Comparison of ENCODE assay signal across 17 mouse cellular contexts in genomic region chr11:4031961-4032360, GRCm38 (mm10). TPM values are rescaled to one million over a fixed set of nuclear protein-coding genes. Genes with fewer than 3 reads are reported as not detected.
A peak's percentile ranks its signal among the peaks of the same experiment; 100 is the strongest.
DNase-seq lines count a peak whose midpoint lies in the region; ATAC-seq and TF ChIP-seq lines count a peak whose summit lies in the region.
"Had no signal": no experiment of that assay in that cellular context is flagged by ENCODE, and none has a peak within 500 bp of the region (broad histone marks: within the 10 kb centered on the region; RNA-seq: fewer than 3 reads in every experiment).

No protein-coding gene starts in this region.

- no peak overlapping the region for H3K9ac ChIP-seq in liver, embryonic 14.5 days (replicated peaks)
- peak overlapping the region; percentile 18; the same call in 1 of the 2 replicates for H3K9ac ChIP-seq in stomach, postnatal 0 days (ENCODE audit: low read length)
- H3K9ac ChIP-seq: limb, embryonic 15.5 days; midbrain, embryonic 12.5 days had no signal

- peak; percentile 55 for DNase-seq in adrenal gland, postnatal 14 days
- no peak for DNase-seq in adrenal gland, adult 8-10 months
- no peak for DNase-seq in lung, adult 2 months
- DNase-seq in lung, postnatal 4 days, result no peak
- DNase-seq in liver, embryonic 14.5 days (ENCODE audit: low read depth in 3 of 3, low spot score in 3 of 3), result no peak
- no peak for DNase-seq in stomach, postnatal 0 days (ENCODE audit: low spot score)
- no peak for DNase-seq in thymus, adult 2 months
- DNase-seq in heart, postnatal 25 days (ENCODE audit: low spot score), result no peak
- DNase-seq: cerebellum, adult 11 months; kidney, adult 18-20 months had no signal

- peak; percentile 13; the same call in 1 of the 2 replicates for TF ChIP-seq POLR2A in lung, adult 2 months (IDR thresholded peaks at IDR 0.05; ENCODE audit: borderline replicate concordance, extremely low read depth, low read depth, low read length)
- TF ChIP-seq POLR2A in thymus, adult 2 months (IDR thresholded peaks at IDR 0.05; ENCODE audit: control insufficient read depth, extremely low read depth, insufficient read depth, low read length, poor library complexity), result no peak

- no peak for ATAC-seq in liver, embryonic 14.5 days (ENCODE audit: insufficient read depth)
- ATAC-seq in stomach, postnatal 0 days (ENCODE audit: low FRiP score, low TSS enrichment), result 0 out of 2 replicates have a peak, but pooled peaks have one; percentile 24

- no peaks in the 10 kb centered on the region for H3K36me3 ChIP-seq in liver, embryonic 14.5 days (replicated peaks; ENCODE audit: control insufficient read depth, insufficient read depth, low read depth)
- no peaks in the 10 kb centered on the region for H3K36me3 ChIP-seq in stomach, postnatal 0 days (ENCODE audit: control insufficient read depth, insufficient read depth, low read length)
- H3K36me3 ChIP-seq in thymus, adult 2 months (ENCODE audit: control insufficient read depth, insufficient read depth, low read length), result no peaks in the 10 kb centered on the region
- H3K36me3 ChIP-seq: limb, embryonic 15.5 days; midbrain, embryonic 12.5 days had no signal

- WGBS in lung, adult 2 months, result 29% methylated on average over 12 of the region's 12 CpGs
- 45% methylated on average over 12 of the region's 12 CpGs for WGBS in liver, embryonic 14.5 days (ENCODE audit: insufficient replicate concordance)
- 24% methylated on average over 9 of the region's 12 CpGs for WGBS in stomach, postnatal 0 days
- WGBS in thymus, adult 2 months, result 91% methylated on average over 12 of the region's 12 CpGs

- no peaks in the 10 kb centered on the region for H3K9me3 ChIP-seq in liver, embryonic 14.5 days (ENCODE audit: control insufficient read depth, low read length)
- H3K9me3 ChIP-seq in stomach, postnatal 0 days (ENCODE audit: control insufficient read depth, low read length), result no peaks in the 10 kb centered on the region
- H3K9me3 ChIP-seq: limb, embryonic 15.5 days; midbrain, embryonic 12.5 days had no signal

- no peaks in the 10 kb centered on the region for H3K4me1 ChIP-seq in lung, adult 2 months (ENCODE audit: control insufficient read depth, insufficient read depth, low read length)
- H3K4me1 ChIP-seq in liver, embryonic 14.5 days (replicated peaks; ENCODE audit: control insufficient read depth in 2 of 2, insufficient read depth in 2 of 2, low read length in 1 of 2), result peaks cover 0 to 2% of the 10 kb centered on the region in 2 experiments; a peak in 1 of 4 replicates
- H3K4me1 ChIP-seq in stomach, postnatal 0 days (replicated peaks; ENCODE audit: control insufficient read depth, insufficient read depth), result no peaks in the 10 kb centered on the region
- no peaks in the 10 kb centered on the region for H3K4me1 ChIP-seq in thymus, adult 2 months (replicated peaks; ENCODE audit: control insufficient read depth, insufficient read depth, low read length)
- H3K4me1 ChIP-seq: limb, embryonic 15.5 days; midbrain, embryonic 12.5 days had no signal

- no peak overlapping the region for H3K27ac ChIP-seq in liver, embryonic 14.5 days
- no peak overlapping the region for H3K27ac ChIP-seq in stomach, postnatal 0 days (replicated peaks)
- H3K27ac ChIP-seq in thymus, adult 2 months (ENCODE audit: control insufficient read depth, insufficient read depth, low read length), result no peak overlapping the region
- H3K27ac ChIP-seq: left cerebral cortex, adult 2 months; limb, embryonic 15.5 days; midbrain, embryonic 12.5 days had no signal

- peak overlapping the region; percentile 69 for H3K4me3 ChIP-seq in lung, adult 2 months (replicated peaks; ENCODE audit: extremely low read depth, low read depth, low read length)
- 0 out of 4 replicates have a peak overlapping the region, but pooled peaks of 1 of the 2 experiments have one; percentile 10 for H3K4me3 ChIP-seq in liver, embryonic 14.5 days (ENCODE audit: insufficient read depth in 1 of 2, low read depth in 2 of 2, low read length in 2 of 2)
- H3K4me3 ChIP-seq in stomach, postnatal 0 days (ENCODE audit: low read depth, low read length), result no peak overlapping the region
- no peak overlapping the region for H3K4me3 ChIP-seq in thymus, adult 2 months (ENCODE audit: control insufficient read depth, insufficient read depth, low read length)
- H3K4me3 ChIP-seq: left cerebral cortex, adult 2 months; limb, embryonic 15.5 days; midbrain, embryonic 12.5 days had no signal

- no peak for TF ChIP-seq CTCF in lung, adult 2 months (IDR thresholded peaks at IDR 0.05; ENCODE audit: insufficient read depth, low read length)
- TF ChIP-seq CTCF in liver, embryonic 14.5 days (IDR thresholded peaks at IDR 0.05; ENCODE audit: low read depth), result no peak
- no peak for TF ChIP-seq CTCF in stomach, postnatal 0 days (IDR thresholded peaks at IDR 0.05; ENCODE audit: low read depth)
- no peak for TF ChIP-seq CTCF in thymus, adult 2 months (IDR thresholded peaks at IDR 0.05; ENCODE audit: borderline replicate concordance, control insufficient read depth, extremely low read depth, insufficient read depth, low read length, poor library complexity)

- H3K4me2 ChIP-seq in liver, embryonic 14.5 days (ENCODE audit: low read depth), result peak overlapping the region; percentile 34
- no peak overlapping the region for H3K4me2 ChIP-seq in stomach, postnatal 0 days (replicated peaks; ENCODE audit: low read depth)
- H3K4me2 ChIP-seq: limb, embryonic 15.5 days; midbrain, embryonic 12.5 days had no signal

- no peak for TF ChIP-seq EP300 in liver, embryonic 14.5 days (IDR thresholded peaks at IDR 0.05; ENCODE audit: low read depth)
- TF ChIP-seq EP300 in stomach, postnatal 0 days (optimal IDR thresholded peaks at IDR 0.05), result no peak

- intact Hi-C loops in heart, postnatal 25 days (cut with DNase I), result no loop called here

- no peaks in the 10 kb centered on the region for H3K27me3 ChIP-seq in liver, embryonic 14.5 days (ENCODE audit: control insufficient read depth, insufficient read depth, low read length)
- H3K27me3 ChIP-seq in stomach, postnatal 0 days (ENCODE audit: control insufficient read depth, insufficient read depth, low read length), result no peaks in the 10 kb centered on the region
- no peaks in the 10 kb centered on the region for H3K27me3 ChIP-seq in thymus, adult 2 months (ENCODE audit: control insufficient read depth, insufficient read depth, low read length)

RNA-seq across cellular contexts. Expression of gene Sec14l4, which starts 0.7 kb away (rescaled TPM):
- 6.3 and 15.4 TPM in 2 replicates for total RNA-seq in adrenal gland, postnatal 14 days (2021)
- 1 to 10 TPM in 2 of 4 experiments, under 1 TPM in 1, not detected in 1; 0.59 to 5.1 (median 3.8) TPM for total RNA-seq in adrenal gland, adult 8-10 months (2022)
- 41.0 and 56.3 TPM in 2 replicates for polyA plus RNA-seq in lung, adult 2 months (2012; rRNA removed)
- polyA plus RNA-seq in liver, embryonic 14.5 days (2012; rRNA removed), result 0.93 and 1.1 TPM in 2 replicates
- 1.6 and 2.1 TPM in 2 replicates for polyA plus RNA-seq in liver, embryonic 14.5 days (2014; fragmentation: Nextera tagmentation; extraction: Ambion mirVana)
- 2.5 and 3.8 TPM in 2 replicates for polyA plus RNA-seq in stomach, postnatal 0 days (2015; fragmentation: Nextera tagmentation; extraction: Ambion mirVana)
- polyA plus RNA-seq in thymus, adult 2 months (2012; rRNA removed), result 0.44 and 0.85 TPM in 2 replicates
- total RNA-seq in heart, postnatal 25 days (2021), result under 1 TPM; 0.17 to 0.34 TPM
- total RNA-seq: hematopoietic stem cell, adult 5-6 weeks; left cerebral cortex, adult 2 months had no signal
- polyA plus RNA-seq: midbrain, embryonic 12.5 days had no signal

RNA-seq across cellular contexts. Expression of gene Sec14l3, which starts 32.7 kb away (rescaled TPM):
- total RNA-seq in adrenal gland, postnatal 14 days (2021), result 0.49 and 0.56 TPM in 2 replicates
- total RNA-seq in adrenal gland, adult 8-10 months (2022), result under 1 TPM in 1 of 4 experiments, not detected in 3; 0.34 TPM
- polyA plus RNA-seq in lung, adult 2 months (2012; rRNA removed), result 565 and 735 TPM in 2 replicates
- not detected in 2 replicates for polyA plus RNA-seq in liver, embryonic 14.5 days (2012; rRNA removed)
- not detected in 2 replicates for polyA plus RNA-seq in liver, embryonic 14.5 days (2014; fragmentation: Nextera tagmentation; extraction: Ambion mirVana)
- polyA plus RNA-seq in stomach, postnatal 0 days (2015; fragmentation: Nextera tagmentation; extraction: Ambion mirVana), result 0.12 and 0.15 TPM in 2 replicates
- 0.49 and 0.52 TPM in 2 replicates for polyA plus RNA-seq in thymus, adult 2 months (2012; rRNA removed)
- not detected for total RNA-seq in heart, postnatal 25 days (2021)
- total RNA-seq: adrenal gland, postnatal 36 days; hematopoietic stem cell, adult 5-6 weeks had no signal
- polyA plus RNA-seq: limb, embryonic 15.5 days; midbrain, embryonic 12.5 days; small intestine, adult 2 months had no signal

RNA-seq across cellular contexts. Expression of gene Gal3st1, which starts 48.5 kb away (rescaled TPM):
- 0.48 and 0.53 TPM in 2 replicates for total RNA-seq in adrenal gland, postnatal 14 days (2021)
- under 1 TPM in 3 of 4 experiments, not detected in 1; 0.15 to 0.19 (median 0.18) TPM for total RNA-seq in adrenal gland, adult 8-10 months (2022)
- polyA plus RNA-seq in lung, adult 2 months (2012; rRNA removed), result 32.1 and 33.3 TPM in 2 replicates
- polyA plus RNA-seq in liver, embryonic 14.5 days (2012; rRNA removed), result 0.87 and 1.5 TPM in 2 replicates
- polyA plus RNA-seq in liver, embryonic 14.5 days (2014; fragmentation: Nextera tagmentation; extraction: Ambion mirVana), result 0.65 and 1.00 TPM in 2 replicates
- 43.4 and 52.0 TPM in 2 replicates for polyA plus RNA-seq in stomach, postnatal 0 days (2015; fragmentation: Nextera tagmentation; extraction: Ambion mirVana)
- 1.7 and 2.1 TPM in 2 replicates for polyA plus RNA-seq in thymus, adult 2 months (2012; rRNA removed)
- total RNA-seq in heart, postnatal 25 days (2021), result under 1 TPM; 0.17 to 0.31 TPM

RNA-seq across cellular contexts. Expression of gene 4930556J24Rik, which starts 55.4 kb away (rescaled TPM):
- not detected in 2 replicates for total RNA-seq in adrenal gland, postnatal 14 days (2021)
- total RNA-seq in adrenal gland, adult 8-10 months (2022), result not detected
- not detected in 2 replicates for polyA plus RNA-seq in lung, adult 2 months (2012; rRNA removed)
- not detected in 2 replicates for polyA plus RNA-seq in liver, embryonic 14.5 days (2012; rRNA removed)
- polyA plus RNA-seq in liver, embryonic 14.5 days (2014; fragmentation: Nextera tagmentation; extraction: Ambion mirVana), result not detected in 2 replicates
- polyA plus RNA-seq in stomach, postnatal 0 days (2015; fragmentation: Nextera tagmentation; extraction: Ambion mirVana), result 0.08 TPM in 1 of 2 replicates, not detected in the other
- polyA plus RNA-seq in thymus, adult 2 months (2012; rRNA removed), result not detected in 2 replicates
- total RNA-seq in heart, postnatal 25 days (2021), result not detected
- total RNA-seq: adrenal gland, postnatal 36 days; heart, adult 8-10 months; hematopoietic stem cell, adult 5-6 weeks had no signal
- polyA plus RNA-seq: limb, embryonic 15.5 days had no signal

Comparison
In these comparisons a context has a peak if more than half of its experiments do, and no peak if none do; other contexts are left out.
1. RNA of gene Sec14l3, which starts 32.7 kb away (polyA plus RNA-seq): 565 to 735 TPM in lung, adult 2 months; 0.49 to 0.52 TPM in thymus, adult 2 months, 0.12 to 0.15 TPM in stomach, postnatal 0 days and not detected in liver, embryonic 14.5 days; every median in the first group is over 100 times any median in the second.
2. RNA of gene Gal3st1, which starts 48.5 kb away (polyA plus RNA-seq): 43.4 to 52.0 TPM in stomach, postnatal 0 days and 32.1 to 33.3 TPM in lung, adult 2 months; 1.7 to 2.1 TPM in thymus, adult 2 months and 0.65 to 1.5 TPM in liver, embryonic 14.5 days; every median in the first group is over 10 times any median in the second.